Mouse (Mus musculus) frontal cortex, postnatal 10 days (tissue): ENCODE data around the gene Metap1d.

Source experiments
- DNase-seq, 2 experiments: peaks; one replicate each; pipeline ENCODE4 v3.0.0; 2022; ENCODE audit warnings: low spot score in 2 of 2, mixed read lengths in 1 of 2

The Metap1d gene

DNA sequence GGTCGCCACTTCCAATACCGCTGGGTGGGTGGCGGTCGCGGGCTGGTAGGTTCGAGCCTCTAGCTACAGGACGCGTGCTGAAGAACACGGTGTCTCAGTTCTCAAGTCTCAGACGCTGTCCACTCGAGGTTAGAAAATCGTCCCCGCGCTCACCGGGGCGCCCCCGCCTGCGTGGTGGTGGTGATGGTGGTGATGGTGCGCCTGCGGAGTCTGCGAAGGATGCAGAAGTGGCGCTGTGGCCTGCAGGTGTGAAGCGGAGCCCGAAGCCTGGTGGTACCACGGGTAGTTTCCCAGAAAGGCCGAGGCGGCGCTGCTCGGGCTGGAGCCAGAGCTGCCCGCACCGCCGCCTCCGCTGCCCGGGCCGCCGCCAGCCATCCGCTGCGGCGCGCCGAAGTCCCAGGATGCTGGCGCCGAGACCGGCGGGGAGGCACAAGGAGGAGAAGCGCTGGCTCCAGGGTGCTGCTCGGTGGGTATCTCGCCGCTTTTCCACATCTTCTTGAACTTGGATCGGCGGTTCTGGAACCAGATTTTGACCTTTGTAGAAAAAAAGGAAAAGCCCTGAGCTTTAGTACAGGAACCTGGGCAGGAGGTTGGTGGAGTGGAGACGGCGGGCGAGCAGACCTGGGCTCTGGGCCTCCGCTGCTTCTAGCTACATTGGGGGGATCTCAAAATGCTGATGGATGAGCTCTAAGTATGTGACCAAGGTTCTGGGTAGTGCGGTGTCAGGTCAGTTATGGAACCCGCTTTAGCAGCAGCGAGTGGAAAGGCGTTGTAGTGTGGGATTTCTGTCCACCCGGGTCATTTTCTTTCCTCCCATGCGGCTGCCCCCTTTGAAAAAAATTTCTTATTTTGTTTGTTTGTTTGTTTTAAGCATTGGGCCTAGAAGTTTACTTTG is 91.6 kb downstream of the Metap1d start:
- no peak for DNase-seq

DNA sequence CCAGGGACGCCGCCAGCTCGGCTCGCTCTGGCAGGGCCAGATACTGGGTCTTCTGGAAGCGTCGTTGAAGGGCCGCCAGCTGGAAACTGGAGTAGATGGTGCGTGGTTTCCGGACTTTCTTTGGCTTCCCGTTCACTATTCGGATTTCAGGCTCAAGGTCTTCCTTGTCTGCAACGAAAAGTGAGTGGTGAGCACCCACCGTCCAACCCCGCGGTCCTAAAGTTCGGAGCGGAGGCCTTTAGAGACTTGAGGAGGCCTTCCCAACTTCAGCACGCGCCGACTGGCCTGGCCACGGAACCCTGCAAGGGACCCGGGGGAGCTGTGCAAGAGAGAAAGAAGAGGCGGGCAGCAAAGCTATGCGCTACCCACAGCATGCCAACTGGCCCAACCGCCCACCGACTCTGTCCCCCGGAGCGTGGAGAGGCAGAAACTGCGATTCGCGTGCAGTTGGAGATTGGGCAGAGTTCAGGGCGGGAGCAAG is 92.4 kb downstream of the Metap1d start:
- no peak for DNase-seq

DNA sequence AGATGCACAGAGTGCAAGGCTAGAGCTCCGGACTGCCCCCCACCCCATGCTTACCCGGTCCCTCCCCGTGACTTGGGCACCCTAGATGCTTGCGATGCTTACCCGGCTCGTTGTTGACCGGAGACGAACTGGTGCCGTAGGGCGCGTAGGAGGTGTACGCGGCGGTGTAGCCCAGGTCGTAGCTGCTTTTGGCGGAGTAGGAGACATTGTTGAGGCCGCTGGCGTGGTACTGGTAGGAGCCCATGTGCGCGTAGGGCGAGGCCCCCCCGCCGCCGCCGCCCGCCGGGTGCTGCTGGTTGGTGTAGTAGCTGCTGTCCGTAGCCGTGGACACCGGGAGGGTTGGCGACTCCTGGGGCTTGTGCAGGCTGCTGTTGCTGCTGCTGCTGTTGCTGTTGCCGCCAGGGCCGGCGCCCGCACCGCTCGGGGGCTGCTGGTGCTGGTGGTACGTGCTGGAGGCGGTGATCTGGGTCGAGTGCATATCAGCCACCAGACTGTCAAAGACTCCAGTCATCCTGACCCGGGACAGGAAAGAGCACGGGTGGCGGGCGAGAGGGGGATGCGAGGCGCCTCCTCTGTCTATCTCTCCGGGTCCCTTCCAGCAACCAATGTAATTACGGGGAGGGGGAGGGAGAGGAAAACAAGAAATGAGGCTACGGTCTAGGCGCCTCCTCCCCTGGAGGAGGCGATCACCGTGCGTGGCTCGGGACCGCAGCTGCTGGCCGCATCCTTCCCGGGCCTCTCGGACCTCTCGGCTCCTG is 93.0 kb downstream of the Metap1d start:
- peak in 1 of 2 experiments; percentile 48 for DNase-seq

DNA sequence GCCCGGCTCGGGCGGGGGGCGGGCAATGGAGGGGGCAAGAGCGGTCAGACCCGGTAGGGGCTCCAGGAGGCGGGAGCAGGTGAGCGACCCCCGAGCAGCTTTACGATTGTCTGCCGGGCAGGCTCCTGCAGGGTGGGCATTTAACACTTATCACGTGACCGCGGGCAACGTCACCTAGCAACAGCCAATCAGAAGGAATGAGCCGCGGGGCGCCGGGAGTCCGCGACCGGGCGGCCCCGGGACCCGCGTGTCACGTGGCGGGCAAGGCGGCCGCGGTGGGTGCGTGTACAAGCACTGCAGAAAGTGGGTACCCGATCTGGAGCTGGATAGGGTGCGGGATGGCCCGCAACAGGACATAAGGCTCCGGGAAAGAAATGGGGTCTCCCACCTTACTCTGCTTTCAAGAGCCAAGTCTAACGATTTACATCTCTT is 93.6 kb downstream of the Metap1d start, which contains the start of gene Dlx2:
Gene Dlx2, minus strand, starts transcription at position 115 of the 432 bp plus-strand sequence.
- peak; percentile 70 to 74 for DNase-seq

DNA sequence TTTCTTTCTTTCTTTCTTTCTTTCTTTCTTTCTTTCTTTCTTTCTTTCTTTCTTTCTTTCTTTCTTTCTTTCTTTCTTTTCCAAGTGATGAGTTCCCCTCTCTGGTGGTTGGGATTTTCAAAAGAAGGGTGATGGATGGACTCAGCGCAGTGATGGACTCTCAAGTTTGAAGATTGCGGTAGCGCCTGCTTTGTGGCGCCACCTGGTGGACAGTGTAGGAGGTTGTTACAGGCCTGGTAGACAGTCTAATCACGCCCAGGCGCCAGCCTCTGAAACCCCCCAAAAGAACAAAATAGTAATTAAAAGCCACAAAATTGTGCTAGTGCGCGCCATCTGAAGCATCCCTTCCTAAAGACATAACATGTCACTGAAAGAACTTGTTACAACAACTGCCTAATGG is 94.8 kb downstream of the Metap1d start:
- DNase-seq: peak in 1 of 2 experiments; percentile 75

DNA sequence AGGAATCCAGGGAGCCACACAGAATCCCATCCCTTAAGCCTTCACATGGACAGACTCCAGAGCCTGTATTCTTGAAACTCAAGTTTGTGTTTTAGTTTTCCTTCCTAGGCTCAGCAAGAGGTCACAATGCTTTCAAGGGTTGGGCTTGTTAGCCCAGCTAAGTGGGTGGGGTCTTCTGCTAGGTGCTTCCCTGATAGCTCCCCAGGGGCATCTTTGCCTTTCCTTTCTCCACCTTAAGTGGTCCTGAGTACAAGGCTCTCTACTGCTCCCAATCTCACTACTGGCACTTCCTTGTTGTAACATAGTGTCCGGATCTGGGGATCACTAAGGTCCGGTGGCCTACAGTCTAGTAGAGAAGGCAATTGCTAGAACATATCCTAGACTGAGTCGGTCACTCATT is 97.3 kb downstream of the Metap1d start:
- no peak for DNase-seq

DNA sequence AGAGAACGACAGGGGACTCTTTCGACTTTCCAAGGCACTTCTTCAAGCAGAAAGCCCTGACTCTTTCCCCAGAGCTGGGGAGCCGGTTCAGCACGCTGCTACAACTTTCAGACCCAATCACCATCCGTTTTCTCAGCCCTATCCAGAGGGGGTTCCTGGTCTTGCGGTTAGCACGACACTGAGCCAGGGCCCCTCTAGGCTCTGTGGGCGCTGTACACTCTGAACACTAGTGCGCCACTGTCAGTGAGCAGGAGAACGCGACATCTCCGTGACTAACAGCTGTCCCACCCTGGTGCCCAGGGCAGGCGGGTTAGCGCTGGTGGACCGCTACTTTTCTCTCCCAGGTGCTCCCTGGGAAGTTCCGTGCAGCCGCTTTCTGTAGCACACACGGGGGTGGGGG is 98.6 kb downstream of the Metap1d start:
- no peak for DNase-seq

DNA sequence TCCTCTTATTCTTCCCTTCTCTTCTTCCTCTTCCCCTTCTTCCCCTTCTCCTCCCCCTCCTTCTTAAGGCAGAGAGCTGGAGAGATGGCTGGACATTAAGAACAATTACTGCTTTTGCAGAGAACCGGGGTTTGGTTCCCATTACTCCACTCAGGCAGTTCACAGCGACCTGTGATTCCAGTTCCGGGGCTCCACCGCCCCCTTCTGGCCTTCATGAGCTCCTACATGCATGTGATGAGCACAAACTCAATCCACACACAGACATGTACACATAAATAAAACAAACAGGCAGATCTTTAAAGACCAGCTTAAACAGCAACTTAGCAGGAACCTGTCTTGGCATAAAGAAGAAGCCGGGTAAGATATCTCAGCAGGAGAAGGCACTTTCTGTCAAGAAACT is 103.0 kb downstream of the Metap1d start:
- DNase-seq: no peak

DNA sequence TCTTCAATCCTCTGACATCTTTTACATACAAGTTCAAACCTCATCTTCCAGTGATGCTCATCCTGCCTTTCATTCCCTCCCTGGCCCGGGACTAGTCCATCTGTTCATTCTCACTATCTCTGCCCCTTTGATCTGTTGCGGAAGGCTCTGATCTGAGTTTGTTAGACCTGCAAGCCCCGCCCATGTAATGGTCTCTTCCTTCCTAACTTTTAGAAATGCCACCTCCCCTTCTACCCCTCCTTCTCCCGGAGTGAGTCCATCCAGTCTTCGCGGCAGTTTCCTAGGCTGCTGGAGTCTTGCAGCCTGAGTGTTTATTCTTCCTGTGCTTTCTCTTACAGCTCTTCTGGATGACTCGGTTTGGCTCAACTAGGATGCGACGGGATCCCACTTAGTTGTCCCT is 113.4 kb downstream of the Metap1d start:
- DNase-seq: no peak

DNA sequence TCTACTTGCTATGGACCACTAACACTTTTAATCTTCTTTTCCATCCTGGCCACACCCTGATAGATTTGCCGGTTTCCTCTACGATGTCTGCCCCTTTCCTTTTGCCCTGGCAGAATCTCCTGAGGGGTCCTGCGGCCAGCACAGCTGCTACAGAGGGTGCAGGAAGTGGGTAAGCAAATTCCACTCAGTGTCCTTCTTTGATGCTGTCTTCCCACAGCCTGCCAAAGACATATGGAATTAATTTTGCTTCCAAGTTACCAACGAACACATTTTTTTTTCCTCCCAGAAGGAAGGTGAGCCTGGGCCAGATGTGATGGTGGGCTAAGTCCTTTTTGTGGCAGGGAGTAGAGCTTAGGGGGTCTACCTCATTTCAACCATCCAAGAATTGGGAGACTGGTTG is 120.7 kb downstream of the Metap1d start:
- no peak for DNase-seq
